7 mouse cellular contexts compared by ENCODE assay signal in genomic region chr13:62558189-62559110, GRCm38 (mm10). TPM values are rescaled to one million over a fixed set of nuclear protein-coding genes. Genes with fewer than 3 reads are reported as not detected.
DNase-seq lines count a peak whose midpoint lies in the region; ATAC-seq lines count a peak whose summit lies in the region.
"Not testable (repeated sequence)": the region's sequence is repeated elsewhere in the genome, so short reads cannot be mapped to it uniquely, and the experiment has no call there.

Gene Zfp935 (minus strand): TSS chr13:62558511.

- H3K9me3 ChIP-seq in embryonic facial prominence, embryonic 12.5 days = not testable (repeated sequence)
- peaks cover 12% of the 10 kb centered on the region for H3K9me3 ChIP-seq in limb, embryonic 10.5 days (replicated peaks)
- H3K9me3 ChIP-seq in midbrain, embryonic 12.5 days = 0 out of 2 replicates have a peak, but pooled peaks cover 11% of the 10 kb centered on the region

- peak within 1 kb of the TSS; percentile 50 for H3K9ac ChIP-seq in embryonic facial prominence, embryonic 12.5 days
- peak within 1 kb of the TSS; percentile 52 for H3K9ac ChIP-seq in midbrain, embryonic 12.5 days (replicated peaks)

- peak; percentile 80 for DNase-seq in adrenal gland, postnatal 14 days
- DNase-seq in heart, adult 18-20 months = peak; percentile 86 to 88
- DNase-seq in kidney, adult 18-20 months = peak; percentile 81
- DNase-seq in limb, embryonic 10.5 days (ENCODE audit: low spot score) = peak; percentile 40
- DNase-seq in spleen, adult 18-20 months = peak; percentile 62 to 69

- not testable (repeated sequence) for H3K27me3 ChIP-seq in embryonic facial prominence, embryonic 12.5 days; limb, embryonic 10.5 days (ENCODE audit: low read depth, poor library complexity, severe bottlenecking); midbrain, embryonic 12.5 days

- H3K4me3 ChIP-seq in embryonic facial prominence, embryonic 12.5 days = peak within 1 kb of the TSS; percentile 47
- peak within 1 kb of the TSS; percentile 51 for H3K4me3 ChIP-seq in limb, embryonic 10.5 days
- H3K4me3 ChIP-seq in midbrain, embryonic 12.5 days = peak within 1 kb of the TSS; percentile 51

- peak within 1 kb of the TSS; percentile 37 for H3K4me2 ChIP-seq in embryonic facial prominence, embryonic 12.5 days (replicated peaks)
- H3K4me2 ChIP-seq in midbrain, embryonic 12.5 days (replicated peaks) = peak within 1 kb of the TSS; percentile 46

- WGBS in embryonic facial prominence, embryonic 12.5 days = 5% methylated on average over 27 of the region's 27 CpGs
- 5% methylated on average over 27 of the region's 27 CpGs for WGBS in limb, embryonic 10.5 days
- 5% methylated on average over 27 of the region's 27 CpGs for WGBS in midbrain, embryonic 12.5 days

- not testable (repeated sequence) for H3K4me1 ChIP-seq in embryonic facial prominence, embryonic 12.5 days; limb, embryonic 10.5 days; midbrain, embryonic 12.5 days

- ATAC-seq in embryonic facial prominence, embryonic 12.5 days (ENCODE audit: insufficient number of reproducible peaks, insufficient read depth, low FRiP score, low TSS enrichment) = not testable (repeated sequence)
- peak; percentile 65; the same call in 1 of the 2 replicates for ATAC-seq in midbrain, embryonic 12.5 days (ENCODE audit: low FRiP score, low read depth)

- not testable (repeated sequence) for H3K27ac ChIP-seq in embryonic facial prominence, embryonic 12.5 days; midbrain, embryonic 12.5 days (replicated peaks)
- H3K27ac ChIP-seq in limb, embryonic 10.5 days = peak within 1 kb of the TSS; percentile 71; the same call in 1 of the 2 replicates

- peaks cover 16% of the 10 kb centered on the region for H3K36me3 ChIP-seq in embryonic facial prominence, embryonic 12.5 days
- peaks cover 22% of the 10 kb centered on the region for H3K36me3 ChIP-seq in limb, embryonic 10.5 days
- H3K36me3 ChIP-seq in midbrain, embryonic 12.5 days = peaks cover 17% of the 10 kb centered on the region

RNA-seq across cellular contexts. Expression of gene Zfp935, which starts in this region (rescaled TPM):
- total RNA-seq in adrenal gland, postnatal 14 days (2021) = not detected in 2 replicates
- 1.0 TPM in 1 of 2 replicates, not detected in the other for polyA plus RNA-seq in embryonic facial prominence, embryonic 12.5 days (2016; fragmentation: Nextera tagmentation; extraction: Ambion mirVana)
- 1 to 10 TPM in 1 of 2 experiments, not detected in 1; 1.3 TPM for total RNA-seq in heart, adult 18-20 months (2021)
- polyA plus RNA-seq in limb, embryonic 10.5 days (2016; fragmentation: Nextera tagmentation; extraction: Ambion mirVana) = not detected in 2 replicates
- 0.85 TPM in 1 of 2 replicates, not detected in the other for polyA plus RNA-seq in midbrain, embryonic 12.5 days (2016; fragmentation: Nextera tagmentation; extraction: Ambion mirVana)

Comparison
In these comparisons a context has a peak if more than half of its experiments do, and no peak if none do; other contexts are left out.
1. Peak in DNase-seq in adrenal gland, postnatal 14 days; RNA of the gene not detected or under 1 TPM.
2. Peak in DNase-seq, H3K4me3 ChIP-seq and H3K27ac ChIP-seq in limb, embryonic 10.5 days; RNA of the gene not detected or under 1 TPM.
3. Peak in ATAC-seq, H3K4me3 ChIP-seq, H3K9ac ChIP-seq and H3K4me2 ChIP-seq in midbrain, embryonic 12.5 days; RNA of the gene not detected or under 1 TPM.